Mouse (Mus musculus) G1E (cell line): ENCODE results near the gene Spty2d1. TPM values are rescaled to one million over a fixed set of nuclear protein-coding genes. Genes with fewer than 3 reads are reported as not detected.

Experiments
- ATAC-seq: 2 replicates; pipeline ENCODE4 v1.8.0; 2016; ENCODE audit warnings: mild to moderate bottlenecking; ENCODE audit not compliant: insufficient number of reproducible peaks, poor library complexity, low FRiP score, severe bottlenecking; ENCODE audit errors: extremely low read depth
- DNase-seq: peaks from one replicate; pipeline ENCODE4 v3.0.0; 2012; ENCODE audit warnings: low spot score
- H3K27me3 ChIP-seq: 2 replicates; pipeline ENCODE4 v1.6.1; 2012; ENCODE audit warnings: mild to moderate bottlenecking, low read length, inconsistent platforms; ENCODE audit not compliant: insufficient read depth
- H3K36me3 ChIP-seq: replicated peaks from 2 replicates; pipeline ENCODE3; 2012; ENCODE audit warnings: mild to moderate bottlenecking, inconsistent platforms
- H3K4me1 ChIP-seq: 2 replicates; pipeline ENCODE4 v1.6.1; 2012; ENCODE audit warnings: low read depth, low read length, inconsistent platforms, mixed read lengths; ENCODE audit not compliant: insufficient read depth
- H3K4me3 ChIP-seq: 2 replicates; pipeline ENCODE4 v1.5.1; 2012; ENCODE audit warnings: low read depth, mild to moderate bottlenecking, inconsistent platforms, low read length, moderate library complexity, mixed read lengths
- H3K9me3 ChIP-seq: replicated peaks from 2 replicates; pipeline ENCODE4 v1.6.1; 2012; ENCODE audit warnings: inconsistent platforms
- CTCF ChIP-seq: IDR thresholded peaks from 2 replicates; pipeline ENCODE4 v1.5.1; 2012; ENCODE audit warnings: low read depth, low read length, inconsistent platforms, mixed read lengths
- GATA1 ChIP-seq: IDR thresholded peaks from 2 replicates; pipeline ENCODE4 v1.6.1; 2012; ENCODE audit warnings: borderline replicate concordance, low read length, inconsistent platforms, mixed read lengths
- GATA2 ChIP-seq: IDR thresholded peaks from 2 replicates; pipeline ENCODE4 v1.6.1; 2012; ENCODE audit warnings: low read depth, low read length, inconsistent platforms, borderline replicate concordance
- POLR2AphosphoS5 ChIP-seq: IDR thresholded peaks from 2 replicates; pipeline ENCODE4 v1.6.1; 2012; ENCODE audit warnings: low read depth, low read length, inconsistent platforms; ENCODE audit not compliant: insufficient replicate concordance
- TAL1 ChIP-seq: conservative IDR thresholded peaks from 2 replicates; pipeline ENCODE4 v1.6.1; 2012; ENCODE audit warnings: low read depth, low read length, inconsistent platforms, mixed read lengths
- polyA plus RNA-seq: library from polyadenylated mRNA; stranded (reverse); fragments of >175 nt; gene quantifications from 2 replicates; pipeline ENCODE4 v1.2.3, GENCODE M21; 2012
- total RNA-seq, 2 experiments: library from RNA; stranded (forward) in 1 of 2; stranded (reverse) in 1 of 2; fragments of 200-1000 nt in 1 of 2; fragments of >200 nt in 1 of 2; fragmentation: Nextera tagmentation in 1 of 2; gene quantifications; 2 replicates each; pipeline ENCODE4 v1.2.3; 2014 to 2017

Gene Spty2d1
- total and polyA plus RNA-seq, 3 experiments, result 6.7 to 36.4 (median 24.4) TPM

- Histone ChIP-seq H3K9me3 (no peaks in the 10 kb centered on the region), H3K36me3 (no peaks in the 10 kb centered on the region), H3K27me3 (peaks cover 44% of the 10 kb centered on the region), H3K4me3 (no peak overlapping the region), H3K4me1 (no peaks in the 10 kb centered on the region)
- DNase-seq (no peak), ATAC-seq (no peak)
- TF ChIP-seq TAL1 (no peak), GATA1 (no peak), CTCF (no peak)
Measured at GRCm38 (mm10) chr7:47024454-47024853, 16.2 kb upstream of the Spty2d1 start.

GRCm38 (mm10) chr7:47023530-47023929, 15.3 kb upstream of the Spty2d1 start:
- H3K36me3 ChIP-seq, result no peaks in the 10 kb centered on the region
- H3K4me1 ChIP-seq, result no peaks in the 10 kb centered on the region
- no peaks in the 10 kb centered on the region for H3K9me3 ChIP-seq
- H3K4me3 ChIP-seq, result no peak overlapping the region
- DNase-seq, result peak; percentile 38
- no peak for TF ChIP-seq GATA1
- peak; percentile 76 for TF ChIP-seq CTCF
- ATAC-seq, result 0 out of 2 replicates have a peak, but pooled peaks have one; percentile 28
- peaks cover 45% of the 10 kb centered on the region for H3K27me3 ChIP-seq

- peaks cover 43% of the 10 kb centered on the region for H3K27me3 ChIP-seq
- no peaks in the 10 kb centered on the region for H3K9me3 ChIP-seq
- no peaks in the 10 kb centered on the region for H3K4me1 ChIP-seq
- ATAC-seq, result no peak
- DNase-seq, result no peak
- TF ChIP-seq TAL1, result no peak
- H3K4me3 ChIP-seq, result no peak overlapping the region
- H3K36me3 ChIP-seq, result no peaks in the 10 kb centered on the region
Measured at GRCm38 (mm10) chr7:47022482-47022881, 14.3 kb upstream of the Spty2d1 start.

DNA sequence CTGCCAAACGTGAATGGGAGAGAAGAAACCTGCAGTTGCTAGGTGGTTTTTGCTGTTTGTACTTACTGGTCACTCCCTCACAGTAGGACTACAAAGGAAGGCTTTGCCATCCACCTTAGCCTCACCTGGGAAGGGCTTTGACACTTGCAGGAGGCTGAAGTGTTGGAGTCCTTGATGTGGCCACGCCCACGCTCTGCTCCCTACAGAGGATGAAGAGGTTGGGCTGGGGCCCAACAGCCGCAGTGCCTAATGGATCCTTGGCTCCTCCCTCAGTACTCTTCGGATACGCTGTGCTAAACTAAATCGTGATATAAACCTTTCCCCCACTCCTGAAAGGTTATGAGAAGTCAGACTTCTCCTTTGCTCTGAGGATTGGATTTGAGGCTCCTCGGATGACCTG, 12.7 kb upstream of the Spty2d1 start:
- Histone ChIP-seq H3K4me3 (no peak overlapping the region), H3K36me3 (no peaks in the 10 kb centered on the region), H3K4me1 (no peaks in the 10 kb centered on the region), H3K9me3 (no peaks in the 10 kb centered on the region), H3K27me3 (peaks cover 40% of the 10 kb centered on the region)
- DNase-seq (no peak), ATAC-seq (no peak)
- TF ChIP-seq TAL1 (no peak), POLR2AphosphoS5 (no peak), GATA2 (no peak), GATA1 (no peak), CTCF (no peak)

DNA sequence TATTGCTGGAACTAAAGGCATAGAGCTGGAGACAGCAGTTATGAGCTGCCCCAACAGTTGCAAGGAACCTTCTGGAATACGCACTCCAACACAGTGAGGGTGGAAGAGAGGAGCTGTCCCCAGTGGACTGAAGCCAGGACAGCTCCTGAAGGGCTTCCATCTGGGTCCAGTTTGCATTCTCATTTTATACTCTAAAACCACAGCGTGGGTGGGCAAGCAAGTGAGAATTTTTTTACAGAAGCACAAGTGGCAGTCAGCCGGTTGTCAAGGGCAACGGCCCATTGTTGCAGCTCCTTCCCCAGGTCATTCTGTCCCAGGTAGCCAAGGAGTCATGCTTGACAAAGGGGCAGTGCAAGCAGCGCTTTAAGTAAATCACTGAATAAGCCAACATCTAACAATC, 11.4 kb upstream of the Spty2d1 start:
- peaks cover 10% of the 10 kb centered on the region for H3K4me1 ChIP-seq
- DNase-seq, result no peak
- H3K36me3 ChIP-seq, result no peaks in the 10 kb centered on the region
- ATAC-seq, result no peak
- TF ChIP-seq CTCF (no peak), TAL1 (no peak), GATA1 (no peak), POLR2AphosphoS5 (no peak), GATA2 (no peak)
- no peaks in the 10 kb centered on the region for H3K9me3 ChIP-seq
- no peak overlapping the region for H3K4me3 ChIP-seq
- peaks cover 31% of the 10 kb centered on the region for H3K27me3 ChIP-seq

DNA sequence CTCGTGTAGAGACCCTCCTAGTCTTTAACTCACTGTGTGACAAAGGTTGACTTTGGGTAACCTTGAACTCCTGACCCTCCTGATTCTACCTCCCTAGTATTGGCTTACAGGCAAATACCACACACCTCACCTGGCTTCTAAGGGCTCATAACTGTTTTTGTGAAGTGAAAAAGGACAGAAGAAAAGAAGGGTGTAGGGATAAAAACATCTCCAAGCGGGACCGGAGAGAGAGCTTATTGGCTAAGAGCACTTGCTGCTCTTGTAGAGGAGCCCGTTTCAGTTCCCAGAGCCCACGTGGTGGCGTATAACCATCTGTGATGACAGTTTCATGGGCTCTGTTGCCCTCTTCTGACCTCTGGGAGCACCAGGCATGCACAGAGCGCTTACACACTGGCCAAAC, 8.9 kb upstream of the Spty2d1 start:
- Histone ChIP-seq H3K4me3 (no peak overlapping the region), H3K27me3 (peaks cover 18% of the 10 kb centered on the region), H3K4me1 (peaks cover 19% of the 10 kb centered on the region), H3K36me3 (no peaks in the 10 kb centered on the region), H3K9me3 (no peaks in the 10 kb centered on the region)
- no peak for TF ChIP-seq GATA2
- DNase-seq, result no peak
- ATAC-seq, result no peak

GRCm38 (mm10) chr7:47016602-47017001, 8.4 kb upstream of the Spty2d1 start:
- ATAC-seq, result no peak
- Histone ChIP-seq H3K9me3 (no peaks in the 10 kb centered on the region), H3K27me3 (peaks cover 17% of the 10 kb centered on the region), H3K36me3 (no peaks in the 10 kb centered on the region), H3K4me1 (peaks cover 19% of the 10 kb centered on the region), H3K4me3 (no peak overlapping the region)
- no peak for DNase-seq
- TF ChIP-seq GATA2 (no peak), POLR2AphosphoS5 (no peak), GATA1 (no peak), TAL1 (no peak), CTCF (no peak)
